Mouse (Mus musculus) v-Abl transformed pro-B cells (cell line): ENCODE measurements around the gene Fgf22.

ENCODE experiments used
- in situ Hi-C, 2 experiments: fragments of 400-800 bp; cut with MboI; formaldehyde crosslinking; loops; one replicate each; pipeline ENCODE4 v1.15.1; 2025; ENCODE audit not compliant: unreplicated experiment in 2 of 2

Gene Fgf22

DNA sequence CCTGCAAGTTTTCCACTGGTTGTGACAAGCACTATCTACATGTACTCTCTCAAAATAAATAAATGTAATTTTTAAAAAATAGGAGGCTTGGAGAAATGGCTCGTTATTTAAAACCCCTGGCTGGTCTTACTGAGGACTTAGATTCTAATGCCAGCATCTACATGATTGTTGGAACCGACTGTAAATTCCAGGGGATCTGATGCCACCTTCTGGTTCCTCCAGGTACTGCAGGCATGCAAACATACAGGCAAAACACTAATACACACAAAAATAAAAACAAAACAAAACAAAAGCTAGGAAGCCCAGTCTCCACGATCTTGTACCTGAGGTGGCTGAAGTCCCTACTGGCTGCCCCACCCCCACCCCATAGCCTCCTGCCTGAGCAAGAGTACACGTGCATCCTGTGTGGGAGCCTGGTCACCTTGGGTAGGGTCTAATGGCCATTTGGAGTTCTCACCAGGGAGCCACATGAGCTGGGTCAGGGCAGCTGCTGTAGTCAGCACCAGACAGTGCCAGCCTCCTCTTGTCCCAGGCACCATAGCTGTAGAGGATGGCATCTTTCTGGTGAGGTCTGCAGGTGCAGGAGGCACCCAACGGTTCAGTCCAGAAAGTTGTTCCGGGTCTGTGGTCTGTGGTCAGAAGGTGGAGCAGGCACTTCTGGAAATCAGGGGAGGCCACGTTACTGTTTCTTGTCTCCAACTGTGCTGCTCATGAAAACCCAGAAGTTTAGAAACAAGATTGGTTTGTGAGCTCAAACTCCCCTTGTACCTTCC is 33.7 kb downstream of the Fgf22 start:
- in situ Hi-C loops: loop anchor here in 1 of 2 experiments (10.0 kb wide), 1 partner anchor 94 kb away; no protein-coding TSS in a partner anchor

- in situ Hi-C loops: loop anchor here in 1 of 2 experiments (10.0 kb wide), 1 partner anchor 95 kb away; no protein-coding TSS in a partner anchor
These were observed 34.7 kb downstream of the Fgf22 start for GRCm38 (mm10) chr10:79789581-79789980.

DNA sequence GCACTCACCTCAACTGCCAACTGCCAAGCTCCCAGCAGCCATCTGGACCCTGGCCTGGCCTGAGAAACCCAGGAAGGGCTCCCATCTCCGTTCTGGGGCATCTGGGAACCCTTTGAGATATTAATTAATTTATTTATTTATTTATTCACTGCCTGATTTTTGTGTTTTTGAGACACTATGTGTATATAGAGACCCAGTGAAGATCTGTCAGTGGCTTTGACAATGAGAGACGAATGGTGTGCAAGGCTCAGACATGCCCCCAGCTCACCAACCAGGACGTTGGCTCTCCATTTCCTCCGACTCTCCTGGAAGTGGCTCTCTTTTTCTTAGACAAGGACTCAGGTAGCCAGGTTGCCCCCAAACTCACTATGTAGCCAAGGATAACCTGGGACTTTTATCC is 36.0 kb downstream of the Fgf22 start, which contains the start of gene Prss57:
Gene Prss57, minus strand, starts transcription at position 101 of the 400 bp plus-strand sequence.
- in situ Hi-C loops: no loop called here

DNA sequence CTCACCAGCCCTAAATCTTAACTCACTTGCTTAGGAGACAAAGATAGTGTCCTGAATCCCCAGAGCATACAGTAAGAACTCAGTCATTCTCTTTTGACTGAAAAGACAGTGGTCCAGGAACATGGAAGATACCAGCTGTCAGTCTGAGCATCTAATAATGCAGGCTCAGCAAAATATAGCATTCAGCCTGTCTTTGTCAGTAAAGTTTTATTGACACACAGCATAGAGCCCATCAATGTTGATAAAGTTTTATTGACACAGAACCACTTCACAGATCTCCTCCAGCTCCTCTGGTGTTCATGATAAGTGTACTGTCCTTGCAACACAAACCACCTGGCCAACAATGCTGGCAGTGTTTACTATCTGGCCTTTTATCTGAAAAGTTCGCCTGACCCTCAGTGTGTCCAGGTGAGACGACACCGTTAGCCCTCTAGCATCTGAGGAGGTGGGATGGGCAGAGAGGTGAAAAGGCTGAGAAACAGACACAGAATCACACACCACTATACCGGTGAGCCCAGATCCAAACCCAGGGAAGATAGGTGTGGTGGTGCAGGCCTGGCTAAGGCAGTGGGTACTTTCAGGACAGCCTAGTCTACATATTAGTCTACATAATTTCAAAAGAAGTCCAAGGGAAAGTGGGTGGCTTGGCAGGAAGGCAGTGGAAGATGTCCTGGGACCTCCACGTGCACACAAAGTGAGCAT is 37.6 kb downstream of the Fgf22 start:
- in situ Hi-C loops: no loop called here

DNA sequence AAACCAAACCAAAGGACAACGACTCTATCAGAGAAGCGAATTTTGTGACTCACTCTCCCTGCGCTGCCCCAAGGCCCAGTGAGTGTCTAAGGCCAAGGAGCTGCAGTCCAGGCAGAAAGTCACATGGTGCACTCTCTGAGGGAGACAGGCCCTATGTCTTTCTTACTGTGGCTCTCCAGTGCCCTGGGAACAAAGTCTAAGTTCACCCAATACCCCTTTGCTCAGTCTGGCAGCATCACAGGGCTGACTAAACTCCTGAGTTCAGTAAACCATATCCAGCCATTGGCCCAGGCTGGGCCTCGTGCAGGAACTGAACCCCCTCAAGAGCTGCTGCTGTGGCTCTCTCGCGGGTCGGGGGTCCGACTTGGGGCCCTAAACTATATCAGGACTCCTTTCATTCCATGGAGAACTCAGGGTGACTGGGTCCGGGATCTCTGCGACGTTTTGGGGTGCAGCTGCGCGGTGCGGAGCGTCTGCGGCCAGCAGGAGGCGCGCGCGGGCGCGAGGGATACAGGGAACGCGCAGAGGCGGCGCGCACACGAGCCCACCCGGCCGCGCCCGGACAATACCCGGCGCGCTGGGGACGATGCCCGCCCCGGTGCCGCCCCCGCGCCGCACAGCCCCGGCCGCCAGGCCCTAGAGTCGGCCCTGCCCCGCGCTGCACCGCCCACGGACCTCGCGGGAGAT is 38.3 kb downstream of the Fgf22 start, which contains the start of gene Palm:
Gene Palm, plus strand, starts transcription at position 522 of the 687 bp plus-strand sequence.
- in situ Hi-C loops: no loop called here

DNA sequence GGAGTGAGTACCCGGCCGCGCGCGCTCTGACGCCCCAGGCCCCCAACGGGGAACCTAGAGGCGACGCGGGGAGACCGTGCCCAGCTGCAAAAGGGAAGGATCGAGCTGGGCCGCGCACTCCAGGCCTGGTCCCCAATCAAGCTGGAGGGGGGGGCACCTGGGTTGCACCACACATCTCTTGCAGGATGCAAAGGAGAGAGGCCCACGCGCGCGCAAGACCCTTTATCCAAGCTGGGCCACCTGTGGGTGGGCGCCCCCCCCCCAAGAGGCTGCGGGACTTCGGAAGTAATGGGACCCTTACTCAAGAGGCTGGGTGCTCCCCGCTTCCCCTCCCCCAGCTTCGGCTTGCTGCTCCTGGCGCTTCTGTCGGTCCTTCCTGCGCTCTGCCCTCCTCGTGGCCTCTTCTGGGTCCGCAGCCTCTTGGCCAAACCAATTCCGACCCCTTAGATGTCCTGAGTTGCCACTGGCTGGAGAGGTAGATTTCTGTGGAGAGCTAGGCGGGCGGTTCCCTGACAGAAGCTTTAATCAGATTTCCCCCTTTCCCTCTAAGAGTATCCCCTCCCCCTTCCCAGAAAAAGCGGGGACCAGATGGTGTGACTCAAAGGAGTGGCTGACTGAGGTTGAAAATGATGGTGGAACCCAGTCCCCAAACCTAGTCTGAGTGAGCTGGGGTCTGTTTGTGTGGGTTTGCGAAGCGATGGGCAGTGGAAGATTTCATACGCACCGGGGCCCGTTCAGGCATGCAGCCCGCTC is 39.0 kb downstream of the Fgf22 start:
- in situ Hi-C loops: no loop called here

DNA sequence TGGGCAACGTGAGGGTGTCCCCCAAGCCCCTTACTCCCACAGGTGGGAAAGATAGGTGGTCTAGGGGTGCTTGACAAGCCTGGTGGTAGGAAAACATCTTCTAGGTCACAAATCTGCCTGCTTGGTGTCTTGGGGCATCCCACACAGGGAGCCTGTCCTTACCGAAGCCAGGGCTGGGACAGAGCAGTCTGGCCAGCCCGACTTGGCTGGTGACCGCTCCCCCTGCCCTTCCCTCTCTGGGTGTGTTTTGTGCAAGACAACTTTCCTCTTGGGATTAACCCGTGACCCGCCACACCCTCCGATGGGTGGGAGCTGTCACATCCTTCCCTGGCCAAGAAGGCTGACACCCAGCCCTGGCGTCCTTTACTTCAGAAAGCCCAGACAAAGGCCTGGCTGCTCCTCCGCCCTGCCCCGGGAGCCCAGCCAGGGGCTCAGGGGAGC is 39.6 kb downstream of the Fgf22 start:
- in situ Hi-C loops: no loop called here

DNA sequence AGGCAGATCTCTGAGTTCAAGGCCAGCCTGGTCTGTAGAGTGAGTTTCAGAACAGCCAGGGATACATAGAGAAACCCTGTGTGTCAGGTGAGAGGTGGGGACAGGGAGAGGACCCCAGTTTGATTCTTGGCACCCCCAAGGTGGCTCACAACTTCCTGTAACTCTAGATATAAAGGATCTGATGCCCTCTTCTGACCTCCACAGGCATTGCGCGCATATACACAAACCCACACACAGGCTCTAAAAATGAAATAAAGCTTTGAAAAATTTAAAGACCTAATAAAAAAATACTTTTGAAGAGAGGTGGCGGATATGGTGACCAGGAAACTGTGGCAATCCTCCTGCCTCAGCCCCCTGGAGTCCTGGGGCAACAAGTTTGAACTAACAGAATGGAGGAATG is 41.0 kb downstream of the Fgf22 start:
- in situ Hi-C loops: no loop called here

DNA sequence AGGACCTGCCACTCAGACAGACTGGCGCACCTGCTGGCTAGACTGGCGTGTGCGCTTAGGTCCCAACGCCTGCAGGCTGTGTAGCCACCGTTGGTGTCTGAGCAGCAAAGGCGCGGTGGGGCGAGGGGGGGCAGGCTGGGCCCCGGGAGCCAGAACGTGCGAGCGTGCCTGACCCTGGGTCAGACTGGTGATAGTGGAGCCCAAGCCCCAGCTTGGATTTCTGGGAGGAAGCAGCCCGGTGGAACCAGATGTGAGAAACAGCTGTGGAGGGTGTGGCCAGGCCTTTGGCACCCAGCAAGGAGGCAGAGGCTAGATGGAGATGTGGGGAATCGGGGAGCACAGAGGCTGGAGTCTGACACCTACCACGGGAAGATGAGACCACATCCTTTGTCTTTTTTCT is 42.5 kb downstream of the Fgf22 start:
- in situ Hi-C loops: no loop called here

GRCm38 (mm10) chr10:79798289-79798928 is 43.5 kb downstream of the Fgf22 start:
- in situ Hi-C loops: no loop called here

DNA sequence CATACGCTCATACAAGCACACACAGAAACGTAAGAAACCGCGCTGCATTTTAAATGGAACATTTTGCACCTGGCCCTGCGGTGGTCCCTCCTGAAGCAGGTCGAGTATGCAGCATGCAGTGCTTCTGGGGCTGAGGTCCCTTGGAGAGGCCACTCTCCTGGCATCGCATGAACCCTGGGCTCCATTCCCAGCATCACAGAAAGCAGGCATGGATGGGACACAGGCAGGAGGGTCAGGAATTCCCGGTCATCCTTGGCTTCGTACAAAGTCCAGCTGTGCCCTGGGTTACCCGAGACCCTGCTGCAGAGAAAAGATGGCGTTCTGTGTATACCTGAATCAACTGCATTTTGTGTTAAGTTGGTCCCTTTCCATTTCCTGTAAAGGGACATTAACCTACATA is 45.6 kb downstream of the Fgf22 start:
- in situ Hi-C loops: no loop called here

DNA sequence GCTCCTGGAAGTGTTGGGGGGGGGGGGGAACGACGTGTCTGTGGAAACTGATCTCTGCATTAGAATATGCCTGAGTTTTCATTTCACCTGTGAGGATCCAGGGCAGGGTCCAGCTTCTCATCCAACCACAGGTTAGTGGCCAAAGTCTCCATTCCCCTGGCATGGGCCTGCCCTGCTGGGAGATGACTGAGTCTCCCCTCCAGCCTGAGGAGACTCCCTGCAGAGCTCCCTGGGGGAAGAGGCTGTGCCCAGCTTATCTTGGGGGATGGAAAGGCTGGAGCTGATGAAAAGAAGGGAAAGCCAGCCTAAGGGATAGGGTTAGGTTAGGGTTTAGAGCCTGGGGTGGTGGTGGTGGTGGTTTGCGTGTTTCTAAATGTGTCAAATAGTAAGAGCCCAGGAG is 47.0 kb downstream of the Fgf22 start:
- in situ Hi-C loops: no loop called here

DNA sequence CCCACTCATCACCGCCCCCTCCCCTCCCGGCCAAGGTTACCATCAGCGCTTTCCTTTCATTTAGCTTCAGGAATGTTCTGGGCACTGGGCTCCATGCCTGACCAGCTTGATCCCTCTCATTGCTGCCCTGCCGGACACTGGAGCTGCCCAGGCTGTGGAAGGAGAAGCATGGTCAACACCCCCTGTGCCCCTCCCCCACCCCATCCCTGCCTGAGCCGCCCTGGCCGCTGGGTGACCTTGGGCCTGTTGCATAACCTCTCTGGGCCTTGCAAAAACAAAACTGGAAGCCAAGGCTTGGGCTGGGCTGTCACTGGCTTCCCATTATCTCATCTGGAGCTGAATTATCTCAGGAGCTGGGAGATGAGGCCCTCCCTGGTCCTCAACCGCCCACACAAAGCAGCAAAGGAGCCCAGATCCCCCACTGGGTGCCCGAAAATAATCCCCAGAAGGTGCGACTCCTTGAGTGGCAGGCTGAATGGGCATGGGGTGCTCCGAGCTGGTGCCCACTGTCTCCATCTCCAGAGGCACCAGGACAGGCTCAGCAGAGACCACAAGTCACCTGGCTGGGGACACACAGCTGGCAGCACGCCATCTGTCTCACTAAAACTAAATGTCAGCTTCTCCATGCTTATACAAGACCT is 47.6 kb downstream of the Fgf22 start:
- in situ Hi-C loops: no loop called here

DNA sequence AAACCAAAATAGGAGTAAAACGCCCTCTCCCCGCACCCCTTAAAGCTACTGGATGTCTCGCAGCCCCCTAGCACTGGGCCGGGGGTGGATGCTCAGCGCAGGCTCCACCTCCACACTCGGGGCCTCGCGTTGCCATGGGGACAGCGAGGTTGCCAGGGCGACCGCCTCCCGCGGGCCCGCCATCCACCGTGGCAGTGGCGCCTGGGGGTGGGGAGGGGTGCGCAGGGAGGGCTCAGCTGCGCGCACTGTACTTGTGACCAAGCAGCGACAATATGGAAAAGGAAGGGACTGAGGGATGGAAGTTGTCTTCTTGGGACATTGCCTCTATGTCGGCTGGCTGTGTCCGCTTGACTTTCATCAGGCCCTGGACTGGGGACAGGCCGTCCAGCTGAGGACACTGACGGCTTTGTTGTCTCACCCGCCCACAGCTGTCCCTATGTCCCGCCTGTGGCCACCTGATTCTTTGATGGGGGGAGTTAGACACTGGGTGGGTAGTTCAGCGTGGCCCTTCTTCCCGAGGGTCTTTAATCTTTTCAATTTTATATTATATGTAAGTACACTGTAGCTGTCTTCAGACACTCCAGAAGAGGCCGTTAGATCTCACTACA is 48.9 kb downstream of the Fgf22 start:
- in situ Hi-C loops: no loop called here

DNA sequence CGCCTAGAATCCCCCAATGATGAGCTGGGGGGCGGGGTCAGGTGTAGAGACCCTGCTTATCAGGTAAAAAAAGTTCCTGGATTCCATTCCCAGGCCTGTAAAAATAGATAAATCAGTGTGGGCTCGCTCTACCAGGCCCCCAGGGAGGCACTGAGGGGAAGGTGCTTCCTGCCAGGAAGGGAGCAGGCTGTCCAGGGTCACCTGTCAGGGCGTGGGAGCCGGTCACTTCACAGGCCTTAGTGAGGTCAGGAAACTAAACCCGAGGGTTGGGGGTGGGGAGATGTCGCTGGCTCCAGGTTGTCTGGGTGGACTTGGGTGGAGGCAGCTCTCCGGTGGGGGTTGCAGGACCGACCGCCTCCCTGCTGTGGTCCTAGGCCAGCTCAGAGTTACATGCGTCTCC is 50.8 kb downstream of the Fgf22 start:
- in situ Hi-C loops: no loop called here

DNA sequence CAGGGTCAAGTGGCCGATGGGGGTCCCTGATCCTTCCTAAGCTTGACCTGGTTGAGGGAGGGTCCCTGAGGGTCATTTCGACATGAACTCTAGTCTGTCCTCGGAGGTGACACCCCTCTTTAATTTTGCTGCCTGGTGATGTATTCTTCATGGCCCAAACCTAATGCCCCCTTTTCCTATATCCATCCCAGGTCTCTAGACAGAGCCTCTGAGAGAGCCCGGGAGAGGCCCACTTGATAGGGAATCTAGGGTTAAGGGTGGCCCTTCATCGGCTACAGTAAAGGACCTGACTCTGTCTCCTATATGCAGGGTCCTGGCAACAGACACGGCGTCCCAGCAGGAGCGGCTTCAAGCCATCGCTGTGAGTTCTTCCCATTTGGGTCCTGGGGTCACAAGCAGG is 51.5 kb downstream of the Fgf22 start:
- in situ Hi-C loops: no loop called here

- in situ Hi-C loops: no loop called here
These were observed 52.1 kb downstream of the Fgf22 start for GRCm38 (mm10) chr10:79806972-79807371.

DNA sequence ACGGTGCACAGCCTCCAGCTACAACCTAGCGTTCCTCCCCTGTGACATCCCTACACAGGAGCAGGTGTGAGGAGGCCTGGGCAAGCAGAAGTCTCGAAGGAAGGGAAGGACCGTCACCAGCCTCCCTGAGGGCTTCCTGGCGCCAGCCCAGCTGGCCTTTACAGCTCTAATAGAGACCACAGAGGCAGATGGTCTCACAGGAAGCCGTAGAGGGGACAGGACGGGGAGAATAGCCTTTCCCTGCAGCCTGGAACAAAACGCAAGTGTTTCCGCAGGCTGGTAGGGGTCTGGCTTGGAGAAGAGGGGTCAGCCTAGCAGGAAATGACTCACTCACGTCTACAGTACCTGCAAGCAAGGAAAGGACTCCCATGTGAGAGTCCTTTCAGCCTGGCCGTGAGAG is 53.0 kb downstream of the Fgf22 start:
- in situ Hi-C loops: no loop called here
